ENCODE assay signal across 12 mouse cellular contexts in genomic region chr5:76413886-76414285, GRCm38 (mm10). TPM values are rescaled to one million over a fixed set of nuclear protein-coding genes. Genes with fewer than 3 reads are reported as not detected.
DNase-seq lines count a peak whose midpoint lies in the region; ATAC-seq and TF ChIP-seq lines count a peak whose summit lies in the region.
"Had no signal": no experiment of that assay in that cellular context is flagged by ENCODE, and none has a peak within 500 bp of the region (broad histone marks: within the 10 kb centered on the region; RNA-seq: fewer than 3 reads in every experiment).

No protein-coding gene starts in this region.

- 89% methylated on average over 3 of the region's 3 CpGs for WGBS in kidney, adult 2 months
- 86% methylated on average over 3 of the region's 3 CpGs for WGBS in kidney, embryonic 16.5 days

- no peak overlapping the region for H3K4me2 ChIP-seq in kidney, embryonic 16.5 days (replicated peaks; ENCODE audit: low read depth, low read length)
- H3K4me2 ChIP-seq: limb, embryonic 15.5 days; midbrain, embryonic 12.5 days had no signal

- no peaks in the 10 kb centered on the region for H3K36me3 ChIP-seq in kidney, adult 2 months (ENCODE audit: control insufficient read depth, insufficient read depth, low read length)
- no peaks in the 10 kb centered on the region for H3K36me3 ChIP-seq in kidney, embryonic 16.5 days (ENCODE audit: insufficient read depth, low read length)
- H3K36me3 ChIP-seq: heart, embryonic 10.5 days; limb, embryonic 15.5 days; midbrain, embryonic 12.5 days had no signal

- ATAC-seq in kidney, embryonic 16.5 days (ENCODE audit: low FRiP score, low TSS enrichment), result no peak

- no peak overlapping the region for H3K27ac ChIP-seq in kidney, adult 2 months (ENCODE audit: insufficient read depth, low read depth, low read length)
- no peak overlapping the region for H3K27ac ChIP-seq in kidney, embryonic 16.5 days (ENCODE audit: low read length)
- H3K27ac ChIP-seq: heart, embryonic 10.5 days; limb, embryonic 15.5 days; midbrain, embryonic 12.5 days had no signal

- no peaks in the 10 kb centered on the region for H3K9me3 ChIP-seq in kidney, embryonic 16.5 days (ENCODE audit: low read length)
- H3K9me3 ChIP-seq: heart, embryonic 10.5 days; limb, embryonic 15.5 days; midbrain, embryonic 12.5 days had no signal

- TF ChIP-seq CTCF in kidney, adult 2 months (conservative IDR thresholded peaks at IDR 0.05; ENCODE audit: insufficient read depth, insufficient read length, low read depth, low read length), result no peak

- H3K9ac ChIP-seq in kidney, embryonic 16.5 days (replicated peaks; ENCODE audit: low read length), result no peak overlapping the region
- H3K9ac ChIP-seq: limb, embryonic 15.5 days; midbrain, embryonic 12.5 days had no signal

- H3K4me3 ChIP-seq in kidney, adult 2 months (ENCODE audit: insufficient read depth, low read depth, low read length), result no peak overlapping the region
- H3K4me3 ChIP-seq in kidney, embryonic 16.5 days (ENCODE audit: low read length), result no peak overlapping the region
- H3K4me3 ChIP-seq: heart, embryonic 10.5 days; limb, embryonic 15.5 days; midbrain, embryonic 12.5 days had no signal

- DNase-seq in cerebellum, adult 9-10 months, result peak; percentile 23
- no peak for DNase-seq in cerebellum, adult 9-11 months
- DNase-seq in kidney, adult 2 months, result peak; percentile 5
- peak; percentile 30 for DNase-seq in 416B (ENCODE audit: low read depth)
- peak; percentile 28 for DNase-seq in induced T-regulatory cell, adult 2 months (ENCODE audit: low read depth)
- no peak for DNase-seq in thymus, postnatal 0 days (ENCODE audit: low spot score)
- DNase-seq in right cerebral cortex, postnatal 25 days, result no peak
- DNase-seq: adrenal gland, postnatal 10 days had no signal

- no peaks in the 10 kb centered on the region; the same call in 1 of the 2 replicates for H3K27me3 ChIP-seq in kidney, adult 2 months (replicated peaks; ENCODE audit: control insufficient read depth, insufficient read depth, low read length)
- no peaks in the 10 kb centered on the region for H3K27me3 ChIP-seq in kidney, embryonic 16.5 days (ENCODE audit: insufficient read depth, low read length)
- H3K27me3 ChIP-seq: limb, embryonic 15.5 days; midbrain, embryonic 12.5 days had no signal

- TF ChIP-seq POLR2A in kidney, adult 2 months (IDR thresholded peaks at IDR 0.05; ENCODE audit: low read depth, low read length), result no peak

- H3K4me1 ChIP-seq in kidney, adult 2 months (ENCODE audit: control insufficient read depth, insufficient read depth, low read length), result no peaks in the 10 kb centered on the region
- H3K4me1 ChIP-seq in kidney, embryonic 16.5 days (ENCODE audit: insufficient read depth, low read length), result no peaks in the 10 kb centered on the region
- H3K4me1 ChIP-seq: heart, embryonic 10.5 days; limb, embryonic 15.5 days; midbrain, embryonic 12.5 days had no signal

RNA-seq across cellular contexts. Expression of gene Nmu, which starts 50.3 kb away (rescaled TPM):
- not detected in 2 replicates for polyA plus RNA-seq in kidney, adult 2 months (2012; rRNA removed)
- polyA plus RNA-seq in kidney, embryonic 16.5 days (2015; fragmentation: Nextera tagmentation; extraction: Ambion mirVana), result not detected in 2 replicates
- 0.15 TPM in 1 of 2 replicates, not detected in the other for polyA plus RNA-seq in thymus, postnatal 0 days (2015; fragmentation: Nextera tagmentation; extraction: Ambion mirVana)
- polyA plus RNA-seq: midbrain, embryonic 12.5 days had no signal

Comparison
In these comparisons a context has a peak if more than half of its experiments do, and no peak if none do; other contexts are left out.
1. DNase-seq: peak in cerebellum, adult 9-10 months (single experiment), kidney, adult 2 months (single experiment), 416B (single experiment) and induced T-regulatory cell, adult 2 months (single experiment); none in cerebellum, adult 9-11 months (single experiment), thymus, postnatal 0 days (single experiment) and right cerebral cortex, postnatal 25 days (single experiment).